Mouse (Mus musculus): ENCODE measurements around the gene Ptges3.

- TF ChIP-seq ZC3H11A (IDR thresholded peaks at IDR 0.05; ENCODE audit: borderline replicate concordance, low read depth, low read length), result no peak
- TF ChIP-seq CHD2 (IDR thresholded peaks at IDR 0.05; ENCODE audit: low read depth, low read length), result no peak
- TF ChIP-seq MAFK (IDR thresholded peaks at IDR 0.05; ENCODE audit: insufficient read depth, low read depth, low read length), result no peak
- no peak for TF ChIP-seq ZNF384 (IDR thresholded peaks at IDR 0.05; ENCODE audit: low read depth, low read length)
- TF ChIP-seq HCFC1 (IDR thresholded peaks at IDR 0.05; ENCODE audit: borderline replicate concordance, insufficient read depth, low read length), result no peak
These were observed 28.8 kb upstream of the Ptges3 start for GRCm38 (mm10) chr10:128029931-128030330.
